Mouse (Mus musculus) bone marrow, adult 2 months (tissue): ENCODE data around the gene Tmem9b.

Experiments
- CTCF ChIP-seq: fragments of 200-500 bp; IDR thresholded peaks from 2 replicates; pipeline ENCODE4 v1.5.1; 2011; ENCODE audit warnings: low read length, control low read depth; ENCODE audit not compliant: control insufficient read depth, insufficient read depth
- POLR2A ChIP-seq: fragments of 200-500 bp; IDR thresholded peaks from 2 replicates; pipeline ENCODE4 v1.6.1; 2011; ENCODE audit warnings: low read depth, mild to moderate bottlenecking, control low read depth, low read length, borderline replicate concordance; ENCODE audit not compliant: control insufficient read depth

DNA sequence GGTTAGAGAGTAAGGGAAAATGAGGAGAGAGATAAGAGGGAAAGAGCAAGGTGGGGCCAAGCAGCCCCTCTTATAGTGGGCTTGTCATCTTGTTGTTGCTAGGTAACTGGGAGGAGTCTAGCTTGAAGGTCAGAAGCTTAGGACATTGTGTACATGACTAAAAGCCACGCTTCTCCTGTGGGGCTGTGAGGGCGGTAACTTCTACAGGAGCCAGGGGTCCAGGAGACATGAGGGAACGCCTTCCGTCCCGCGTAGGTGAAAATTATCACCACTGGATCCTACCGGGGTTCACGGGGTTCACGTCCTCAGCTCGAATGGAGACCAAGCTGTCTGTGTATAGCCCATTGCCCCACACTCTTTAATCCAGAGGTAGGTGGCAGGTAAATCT lies 57.3 kb downstream of the Tmem9b start:
- no peak for TF ChIP-seq POLR2A
- TF ChIP-seq CTCF: no peak
